Mouse (Mus musculus) myocyte (in vitro differentiated cells): ENCODE measurements around the gene Lama1.

Experiments
- CEBPB ChIP-seq: IDR thresholded peaks from 2 replicates; pipeline ENCODE4 v1.6.1; 2011; ENCODE audit warnings: mild to moderate bottlenecking, moderate library complexity; ENCODE audit not compliant: poor library complexity, insufficient read depth, severe bottlenecking
- E2F4 ChIP-seq: IDR thresholded peaks from one replicate; pipeline ENCODE4 v1.6.1; 2011; ENCODE audit warnings: mild to moderate bottlenecking, control low read depth, moderate library complexity; ENCODE audit not compliant: insufficient read depth
- MAX ChIP-seq: IDR thresholded peaks from one replicate; pipeline ENCODE4 v1.6.1; 2011; ENCODE audit warnings: low read depth, mild to moderate bottlenecking, control low read depth
- MYOD1 ChIP-seq, 3 experiments: IDR thresholded peaks; one replicate each; pipeline ENCODE4 v1.6.1; 2011; ENCODE audit warnings: control low read depth in 2 of 3, low read depth in 2 of 3, mild to moderate bottlenecking in 2 of 3, moderate library complexity in 1 of 3; ENCODE audit not compliant: insufficient read length in 2 of 3, control insufficient read depth in 1 of 3
- MYOG ChIP-seq, 3 experiments: IDR thresholded peaks; one replicate each; pipeline ENCODE4 v1.6.1; 2011; ENCODE audit warnings: control low read depth in 2 of 3, low read depth in 2 of 3, mild to moderate bottlenecking in 2 of 3; ENCODE audit not compliant: insufficient read length in 2 of 3, control insufficient read depth in 1 of 3, insufficient read depth in 1 of 3
- POLR2A ChIP-seq: IDR thresholded peaks from one replicate; pipeline ENCODE4 v1.6.1; 2011; ENCODE audit warnings: low read depth, mild to moderate bottlenecking, control low read depth, moderate library complexity; ENCODE audit not compliant: insufficient read length
- POLR2AphosphoS2 ChIP-seq: IDR thresholded peaks from one replicate; pipeline ENCODE4 v1.6.1; 2011; ENCODE audit warnings: low read depth, control low read depth; ENCODE audit not compliant: insufficient read length
- SRF ChIP-seq: IDR thresholded peaks from one replicate; pipeline ENCODE4 v1.6.1; 2011; ENCODE audit warnings: low read depth; ENCODE audit not compliant: control insufficient read depth, insufficient read length
- TCF12 ChIP-seq: IDR thresholded peaks from one replicate; pipeline ENCODE4 v1.6.1; 2011; ENCODE audit warnings: mild to moderate bottlenecking, control low read depth; ENCODE audit not compliant: poor library complexity, insufficient read depth, severe bottlenecking
- USF1 ChIP-seq: IDR thresholded peaks from one replicate; pipeline ENCODE4 v1.6.1; 2011; ENCODE audit warnings: low read depth, mild to moderate bottlenecking, control low read depth, moderate library complexity

DNA sequence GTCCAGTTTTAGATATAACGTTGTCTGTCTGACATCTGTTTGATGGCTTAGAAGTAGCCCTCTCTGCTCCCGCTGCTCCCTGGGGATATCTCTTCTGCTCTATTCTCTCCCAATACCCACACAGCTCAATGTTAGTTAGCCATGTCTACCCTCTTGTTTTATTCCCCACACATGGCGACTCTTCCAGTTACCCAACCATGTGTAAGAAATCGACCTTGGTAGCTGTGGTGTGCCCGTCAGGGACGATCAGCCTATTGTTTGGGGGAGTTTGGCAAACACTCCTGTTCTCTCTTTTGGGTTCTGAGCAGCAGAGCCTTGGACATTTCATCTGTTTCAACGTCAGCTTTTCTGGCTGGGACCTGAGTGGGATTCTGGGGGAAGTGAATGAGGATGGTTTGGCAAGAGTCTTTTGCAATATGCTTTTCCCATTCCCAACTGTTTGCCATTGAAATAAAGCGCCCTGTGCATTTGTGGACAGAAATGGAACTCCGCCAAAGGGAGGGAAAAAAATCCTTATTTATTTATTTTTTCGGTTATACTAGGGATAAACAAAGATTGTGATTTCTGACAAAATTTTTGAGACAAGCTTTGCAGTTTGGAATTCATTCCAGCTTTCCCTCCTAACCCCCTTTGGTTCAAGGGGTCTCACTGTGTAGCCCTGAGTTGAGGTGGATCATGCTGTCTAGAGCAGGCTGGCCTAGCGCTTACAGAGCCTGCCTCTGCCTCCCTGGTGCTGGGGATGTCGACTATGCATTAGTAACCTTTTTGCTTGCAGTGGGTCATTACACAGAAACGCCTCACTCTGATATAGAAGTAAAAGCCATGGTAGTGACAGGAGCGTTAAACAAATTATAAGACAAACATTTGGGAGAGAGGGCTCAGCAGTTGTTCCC, 26.4 kb downstream of the Lama1 start:
- TF ChIP-seq USF1 (no peak), POLR2A (no peak), SRF (no peak), MAX (no peak), CEBPB (no peak), E2F4 (no peak), POLR2AphosphoS2 (no peak), TCF12 (no peak), MYOG (IDR thresholded peaks at IDR 0.05; ENCODE audit: control insufficient read depth in 1 of 3, insufficient read depth in 1 of 3, insufficient read length in 2 of 3, low read depth in 2 of 3) (no peak), MYOD1 (IDR thresholded peaks at IDR 0.05; ENCODE audit: control insufficient read depth in 1 of 3, insufficient read length in 2 of 3, low read depth in 2 of 3) (no peak)
